Mouse (Mus musculus) neutrophil, adult 5-6 weeks (primary cell): Measurements from ENCODE around the gene Ugt1a5. TPM values are rescaled to one million over a fixed set of nuclear protein-coding genes. Genes with fewer than 3 reads are reported as not detected.
"Not testable (repeated sequence)": the region's sequence is repeated elsewhere in the genome, so short reads cannot be mapped to it uniquely, and the experiment has no call there.

Source experiments
- ATAC-seq: fragments of 151-379, 151-347 bp; 2 replicates; pipeline ENCODE4 v1.8.0; 2017; ENCODE audit warnings: mild to moderate bottlenecking, moderate TSS enrichment; ENCODE audit not compliant: insufficient number of reproducible peaks, poor library complexity, low FRiP score, severe bottlenecking; ENCODE audit errors: extremely low read depth
- total RNA-seq: library from RNA; stranded (forward); fragments of 200-1000 nt; gene quantifications from 2 replicates; pipeline ENCODE4 v1.2.3, GENCODE M21; 2017

The Ugt1a5 gene
- total RNA-seq, 1 experiment from 2014 or later, result 2.8 TPM

DNA sequence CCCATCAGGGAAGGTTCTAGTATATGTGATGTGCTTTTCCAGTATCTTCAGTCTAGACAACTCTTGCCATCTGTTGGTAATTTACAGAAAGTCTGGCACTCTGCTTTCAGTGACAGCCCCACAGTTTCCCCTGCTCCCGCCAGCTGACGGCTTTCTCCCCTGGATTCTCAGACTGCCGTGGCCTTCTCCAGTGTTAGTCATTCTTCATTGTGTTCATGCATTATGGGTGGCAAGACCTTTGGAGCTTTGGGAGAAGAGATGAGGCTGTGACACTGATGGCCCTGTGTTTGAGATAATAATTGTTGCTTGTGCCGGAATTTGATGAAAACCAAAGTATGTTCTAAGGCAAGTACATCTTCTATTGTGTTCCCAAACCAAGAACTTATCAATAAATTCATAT, 52.8 kb downstream of the Ugt1a5 start:
- no peak for ATAC-seq

DNA sequence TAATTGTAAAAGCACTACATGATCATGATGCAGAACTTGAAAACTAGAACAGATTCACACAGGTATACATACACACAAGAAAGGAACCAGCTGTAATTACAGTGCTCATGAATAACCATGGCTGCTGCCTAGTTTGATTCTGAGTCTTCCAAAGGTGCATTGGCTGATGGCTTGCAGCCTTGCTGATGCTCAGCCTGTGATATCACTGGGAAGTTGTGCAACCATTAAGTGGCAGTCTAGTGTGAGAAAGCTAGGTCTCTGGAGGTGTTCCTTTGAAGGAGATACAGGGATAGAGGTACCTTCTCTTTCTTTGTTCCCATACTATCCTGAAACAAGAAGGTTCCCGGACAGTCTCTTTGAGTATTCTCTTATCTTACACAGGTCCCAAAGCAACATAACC, 53.2 kb downstream of the Ugt1a5 start:
- no peak for ATAC-seq

DNA sequence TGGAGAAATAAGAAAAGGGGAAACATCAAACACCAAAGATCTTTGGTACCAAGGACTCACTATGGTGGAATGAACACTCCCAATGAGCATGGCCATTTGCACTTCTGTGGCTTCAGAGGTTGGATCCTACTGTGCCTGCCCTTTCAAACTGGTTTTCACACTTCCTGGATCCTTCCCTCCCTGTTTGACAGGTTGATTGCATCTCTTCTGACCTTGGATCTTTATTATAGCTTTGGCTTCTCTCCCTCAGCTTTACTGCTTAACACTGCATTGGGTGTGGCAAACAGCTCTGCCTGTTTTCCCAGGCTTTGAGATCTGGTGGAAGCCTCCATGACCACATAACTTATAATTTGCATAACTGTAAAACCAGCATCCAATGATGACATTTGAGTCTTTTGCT, 54.5 kb downstream of the Ugt1a5 start:
- no peak for ATAC-seq

DNA sequence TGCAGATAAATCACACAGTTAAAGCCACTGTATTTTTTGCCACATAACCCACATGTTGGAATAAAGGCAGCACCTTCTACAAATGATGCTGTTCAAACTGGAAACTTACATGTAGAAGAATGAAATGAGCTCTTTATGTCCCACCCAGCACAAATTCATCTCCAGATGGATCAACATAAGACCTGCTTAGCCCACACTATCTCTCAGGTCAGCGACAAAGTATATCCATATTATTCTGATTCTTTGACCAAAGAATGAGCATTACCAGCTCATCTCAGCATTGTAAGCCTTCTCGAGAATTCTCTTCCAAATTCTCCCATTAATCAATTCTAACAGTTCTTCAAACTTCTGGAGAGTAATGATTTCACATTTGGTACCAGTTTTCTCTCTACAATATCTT, 56.4 kb downstream of the Ugt1a5 start:
- ATAC-seq, result no peak

DNA sequence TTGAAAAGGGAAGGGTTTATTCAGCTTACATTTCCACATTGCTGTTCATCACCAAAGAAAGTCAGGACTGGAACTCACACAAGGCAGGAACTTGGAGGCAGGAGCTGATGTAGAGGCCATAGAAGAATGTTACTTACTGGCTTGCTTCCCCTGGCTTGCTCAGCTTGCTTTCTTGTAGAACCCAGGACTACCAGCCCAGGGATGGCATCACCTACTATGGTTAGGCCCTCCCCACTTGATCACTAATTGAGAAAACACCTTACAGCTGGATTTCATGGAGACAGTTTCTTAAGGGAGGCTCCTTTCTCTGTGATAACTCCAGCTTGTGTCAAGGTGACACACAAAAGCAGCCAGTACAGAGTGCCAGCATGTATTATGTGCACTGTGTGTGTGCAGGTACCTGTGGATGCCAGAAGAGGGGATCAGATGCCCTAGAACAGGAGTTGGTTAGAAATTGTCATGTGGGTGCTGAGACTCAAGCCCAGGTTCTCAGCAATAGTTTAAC, 57.3 kb downstream of the Ugt1a5 start:
- ATAC-seq, result not testable (repeated sequence)

DNA sequence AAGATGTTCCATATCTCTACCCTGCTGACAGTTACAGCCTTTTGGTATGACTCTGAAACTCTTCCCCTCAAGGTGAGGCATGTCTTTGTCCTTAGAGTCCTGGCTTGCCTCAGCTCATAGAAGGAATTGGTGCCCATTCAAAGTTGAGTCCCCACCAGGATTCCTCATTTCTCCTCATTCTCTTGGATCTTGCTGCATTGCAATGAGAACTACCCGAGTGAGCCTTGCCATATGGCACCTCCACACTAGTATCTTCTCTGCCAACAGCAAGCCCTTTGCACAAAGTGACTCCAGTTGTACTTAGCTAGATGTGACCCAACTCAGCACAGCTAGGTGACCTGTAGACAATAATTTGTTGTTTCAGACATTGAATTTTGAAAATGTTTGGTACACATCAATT, 57.8 kb downstream of the Ugt1a5 start:
- ATAC-seq, result no peak

DNA sequence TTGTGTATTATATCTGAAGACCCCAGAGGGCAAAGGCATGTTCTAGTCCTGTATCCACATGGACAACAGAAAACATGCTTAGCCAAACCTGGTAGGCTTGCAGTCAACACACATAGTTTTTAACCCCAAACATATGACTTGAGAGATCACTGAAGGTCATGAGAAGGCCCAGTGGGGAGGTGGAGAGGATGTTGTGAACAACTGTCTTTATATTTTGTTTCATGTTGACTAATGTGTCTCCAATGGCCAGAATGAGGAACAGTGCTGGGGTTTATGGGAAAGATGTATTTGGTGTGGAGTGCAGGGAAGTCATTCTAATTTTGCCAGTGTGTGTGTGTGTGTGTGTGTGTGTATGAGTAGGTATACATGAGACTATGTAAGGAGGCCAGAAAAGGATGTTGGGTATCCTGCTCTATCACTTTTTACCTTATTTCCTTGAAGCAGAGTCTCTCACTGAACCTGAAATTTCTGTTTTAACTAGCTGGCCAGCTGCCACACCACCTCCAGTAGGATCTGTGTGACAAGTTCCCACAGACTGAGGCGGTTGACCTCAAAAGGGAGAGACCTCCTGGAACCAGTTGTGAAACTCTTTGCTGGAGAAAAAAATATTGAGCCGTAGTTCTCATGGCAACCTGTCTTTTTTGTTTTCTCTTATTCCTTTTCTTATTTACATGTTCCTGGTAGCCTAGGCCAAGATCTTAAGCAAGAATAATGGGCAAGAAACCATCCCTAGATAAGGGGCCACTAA, 58.4 kb downstream of the Ugt1a5 start:
- no peak for ATAC-seq

DNA sequence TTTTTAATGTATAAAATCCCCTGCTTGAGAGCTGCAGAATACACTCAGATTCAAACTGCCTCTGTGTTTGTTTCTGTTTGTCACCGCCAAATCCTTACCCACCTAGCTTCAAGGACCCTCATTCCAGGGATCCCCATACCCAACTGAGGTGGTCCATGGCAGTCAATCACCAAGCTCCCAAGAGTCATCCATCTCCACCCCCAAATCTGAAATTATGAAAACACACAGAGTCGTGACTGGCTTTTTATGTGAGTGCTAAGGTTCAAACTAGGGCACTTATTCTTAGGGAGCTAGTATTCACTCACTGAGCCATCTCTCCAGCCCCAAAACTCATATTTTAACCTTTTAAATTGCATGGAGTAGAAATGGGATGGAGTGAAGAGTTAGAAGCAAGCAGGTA, 59.5 kb downstream of the Ugt1a5 start:
- not testable (repeated sequence) for ATAC-seq

DNA sequence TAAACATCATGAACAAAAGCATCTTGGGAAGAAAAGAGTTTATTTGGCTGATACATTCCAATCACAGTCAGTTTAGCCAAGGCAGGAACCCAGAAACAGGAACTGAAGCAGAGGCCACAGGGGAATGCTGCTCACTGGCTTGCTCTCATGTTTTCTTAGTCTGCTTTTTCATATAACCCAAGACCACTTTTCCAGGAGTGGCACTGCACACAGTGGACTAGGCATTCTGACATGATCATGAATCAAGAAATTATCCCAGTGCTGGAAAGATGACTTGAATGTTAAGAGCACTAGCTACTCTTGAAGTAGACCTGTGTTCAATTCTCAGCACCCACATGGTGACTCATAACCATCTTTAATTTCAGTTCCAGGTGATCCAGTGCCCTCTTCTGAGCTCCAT, 59.9 kb downstream of the Ugt1a5 start:
- ATAC-seq, result no peak

DNA sequence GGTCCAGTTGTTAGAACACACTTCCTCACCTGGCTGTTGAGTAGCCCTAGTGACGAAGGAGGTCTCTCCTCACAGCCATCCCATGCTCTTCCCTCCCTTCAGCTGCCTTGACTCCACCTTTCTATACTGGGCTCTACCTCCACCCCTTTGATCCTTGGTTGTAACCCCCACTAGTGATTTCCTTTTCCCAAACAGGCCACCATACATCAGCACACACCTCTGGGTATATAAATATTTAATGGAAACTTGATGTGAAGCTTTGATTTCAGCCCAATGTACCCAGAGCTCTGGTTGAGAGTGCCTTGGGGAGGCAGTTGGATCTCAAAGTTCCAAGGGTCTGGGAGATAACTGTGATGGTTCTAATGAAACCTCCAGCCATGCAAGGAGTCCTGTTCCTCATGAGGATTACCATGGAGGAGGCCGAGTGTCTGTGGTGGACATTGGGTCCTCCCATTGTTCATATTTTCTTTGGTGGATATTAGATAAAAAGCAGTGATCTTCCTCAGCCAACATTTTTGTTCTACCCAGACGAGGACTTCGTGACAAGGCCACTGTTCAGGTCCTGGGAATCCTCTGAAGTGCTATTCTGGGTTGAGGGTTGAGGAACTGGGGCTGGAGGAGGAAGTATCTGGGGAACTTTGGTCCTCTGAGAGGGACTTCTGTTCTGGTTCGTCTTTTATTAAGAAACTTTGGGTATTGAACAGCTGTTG, 61.0 kb downstream of the Ugt1a5 start, which contains the start of gene Mroh2a:
Gene Mroh2a, plus strand, starts transcription at position 317 of the 710 bp plus-strand sequence.
- peak; percentile 21 for ATAC-seq

DNA sequence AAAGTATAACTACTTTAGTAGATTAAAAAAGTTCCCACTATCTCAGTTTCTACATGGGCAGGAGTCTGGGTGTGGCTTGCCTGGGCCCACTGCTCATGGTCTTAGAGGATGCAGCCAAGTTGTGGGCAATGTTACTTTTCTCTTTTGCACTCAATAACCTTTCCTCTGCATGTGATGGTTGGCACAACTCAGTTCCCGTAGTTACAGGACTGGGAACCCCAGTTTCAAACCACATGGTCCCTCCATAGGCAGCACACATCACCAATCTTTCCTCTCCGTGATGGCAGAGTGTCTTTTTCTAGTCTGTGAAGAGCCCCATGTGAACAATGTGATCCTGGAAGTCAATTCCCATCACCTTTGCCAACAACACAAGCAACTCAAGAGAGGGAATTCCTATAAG, 61.7 kb downstream of the Ugt1a5 start:
- ATAC-seq, result no peak

DNA sequence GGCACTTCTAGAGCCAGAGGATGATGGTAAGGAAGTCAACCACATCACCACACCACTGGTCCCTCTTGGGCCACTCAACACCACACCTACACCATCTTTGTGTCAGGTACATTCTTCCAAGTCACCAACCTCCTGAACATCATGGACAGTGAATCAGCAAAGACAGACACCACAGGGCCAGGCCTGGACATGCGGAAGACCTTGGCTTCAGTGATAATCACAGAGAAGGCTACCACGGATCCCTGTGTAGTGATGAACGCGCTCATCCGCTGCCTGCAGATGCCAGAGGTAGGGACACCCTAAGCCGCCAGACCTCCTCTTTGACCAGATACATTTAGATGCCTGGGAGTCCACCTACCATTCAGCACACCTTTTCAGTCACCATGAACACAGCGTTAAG, 62.3 kb downstream of the Ugt1a5 start:
- ATAC-seq, result no peak

DNA sequence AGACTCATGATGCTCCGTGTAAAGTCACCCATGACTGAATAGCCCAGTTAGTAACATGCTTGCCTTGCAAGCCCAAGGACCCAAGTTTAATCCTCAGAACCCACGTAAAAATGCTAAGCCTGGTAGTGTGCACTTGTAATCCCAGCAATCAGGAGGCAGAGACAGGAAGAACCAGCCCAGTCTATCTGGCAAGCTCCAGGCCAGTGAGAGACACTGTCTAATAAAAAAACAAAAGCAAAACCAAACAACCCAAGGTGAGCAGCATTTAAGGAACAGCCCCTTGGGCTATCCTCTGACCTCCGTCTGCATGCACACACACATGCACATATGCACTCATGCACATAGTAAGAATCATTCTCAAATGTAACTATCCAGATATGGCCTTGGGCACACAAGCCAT, 63.8 kb downstream of the Ugt1a5 start:
- ATAC-seq, result no peak

DNA sequence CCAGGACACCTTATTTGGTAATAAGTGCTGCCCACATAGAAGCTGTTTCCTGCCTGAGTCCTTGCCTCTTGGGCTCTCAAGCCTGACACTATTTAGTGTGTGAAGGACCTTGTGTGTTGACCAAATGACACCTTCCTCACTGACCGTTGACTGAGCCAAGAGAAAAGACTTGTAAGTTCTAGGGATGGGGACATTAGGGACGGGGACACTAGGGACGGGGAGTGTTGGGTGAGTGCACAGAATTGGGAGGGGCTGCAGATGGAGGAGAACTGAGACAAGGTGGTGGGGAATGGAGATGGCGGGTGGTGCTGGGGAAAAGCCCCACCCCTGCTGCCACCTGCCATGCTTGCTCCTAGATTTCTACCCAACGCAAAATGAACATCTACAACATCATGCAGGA, 64.2 kb downstream of the Ugt1a5 start:
- ATAC-seq, result no peak

DNA sequence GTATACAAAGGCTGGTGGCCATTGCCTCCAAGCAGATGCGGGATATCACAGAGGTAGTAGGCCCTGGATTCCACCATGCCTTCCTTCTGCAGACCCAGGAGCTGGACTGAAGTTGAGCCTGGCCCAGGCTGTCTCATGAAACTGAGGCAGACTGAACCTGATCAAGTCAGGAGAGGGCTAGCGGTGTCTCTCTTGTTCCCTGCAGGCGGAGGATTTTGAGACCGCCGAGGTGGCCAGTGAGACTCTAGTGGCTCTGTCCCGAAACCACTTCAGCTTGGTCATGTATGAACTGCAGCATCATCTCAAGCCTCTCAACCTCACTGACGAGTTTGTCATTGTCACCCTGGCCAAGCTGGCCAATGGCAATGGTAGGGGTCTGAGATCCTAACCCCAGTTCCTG, 64.6 kb downstream of the Ugt1a5 start:
- no peak for ATAC-seq

DNA sequence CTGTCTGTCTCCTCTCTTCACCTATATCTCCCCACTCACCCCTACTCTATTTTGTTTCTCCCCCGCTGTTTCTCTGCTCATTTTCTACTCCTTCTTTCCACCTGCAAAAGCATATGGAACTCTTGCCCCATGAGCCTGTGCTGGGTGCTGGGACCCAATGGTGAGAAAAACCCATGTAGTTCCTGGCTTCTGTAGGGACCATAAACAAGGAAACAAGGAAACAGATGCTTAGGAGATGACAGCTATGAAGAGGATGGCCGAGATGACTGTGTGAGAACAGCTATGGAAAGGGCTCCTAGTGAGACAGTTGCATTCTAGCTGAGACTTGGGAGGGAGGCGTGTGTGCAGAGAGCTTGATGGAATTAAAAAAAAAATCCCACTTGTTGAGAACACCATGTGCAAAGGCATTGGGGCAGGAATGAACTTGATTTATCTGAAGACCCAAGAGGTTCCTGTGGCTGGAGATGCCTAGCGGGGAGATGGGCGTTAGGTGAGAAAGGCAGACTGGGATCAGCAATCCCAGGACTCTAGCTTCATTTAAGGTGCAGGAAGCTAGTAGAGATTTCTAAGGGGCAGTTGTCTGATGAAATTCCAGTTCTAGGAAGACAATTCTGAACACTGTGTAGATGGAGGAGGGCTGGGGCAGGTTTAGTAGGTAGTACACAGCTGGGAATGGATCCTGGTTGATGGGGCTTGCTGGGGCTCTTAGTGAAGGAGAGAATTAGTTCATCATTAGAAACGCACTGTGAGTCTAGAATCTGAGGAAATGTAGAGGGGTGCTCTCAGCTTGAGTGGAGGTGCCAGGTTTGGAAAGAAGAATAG, 65.4 kb downstream of the Ugt1a5 start:
- no peak for ATAC-seq

DNA sequence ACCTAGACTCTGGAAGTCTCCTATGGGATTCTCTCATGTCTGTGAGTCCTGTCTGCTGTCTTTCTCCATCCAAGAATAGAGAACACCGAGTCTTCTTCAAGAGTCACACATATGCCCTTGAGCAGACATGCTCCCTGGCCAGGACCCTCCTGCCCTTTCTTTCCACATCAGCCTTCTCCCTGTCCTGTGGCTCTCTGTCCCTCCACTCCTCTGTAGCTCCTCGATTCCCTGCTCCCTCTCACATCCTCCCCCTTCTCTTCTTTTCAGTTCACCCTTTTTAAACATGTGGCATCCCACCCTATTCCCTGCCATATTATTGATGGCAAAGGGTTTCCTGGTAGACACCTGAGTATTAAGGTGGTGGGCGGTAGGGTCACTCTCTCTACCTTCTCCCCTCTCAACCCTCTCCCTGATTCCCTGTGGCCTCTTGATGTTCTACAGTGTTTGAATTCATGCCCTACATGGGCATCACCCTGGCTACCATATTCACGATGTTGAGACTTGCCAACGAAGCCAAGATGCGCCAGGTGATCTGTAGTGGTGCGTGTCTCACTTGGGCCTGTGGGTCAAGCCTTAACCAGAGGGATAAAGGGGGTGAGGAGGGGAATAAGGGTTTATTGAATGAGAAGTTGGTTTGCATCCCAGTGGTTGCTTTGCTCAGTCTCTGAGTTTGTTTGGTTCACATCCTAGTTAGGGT, 66.1 kb downstream of the Ugt1a5 start:
- no peak for ATAC-seq

DNA sequence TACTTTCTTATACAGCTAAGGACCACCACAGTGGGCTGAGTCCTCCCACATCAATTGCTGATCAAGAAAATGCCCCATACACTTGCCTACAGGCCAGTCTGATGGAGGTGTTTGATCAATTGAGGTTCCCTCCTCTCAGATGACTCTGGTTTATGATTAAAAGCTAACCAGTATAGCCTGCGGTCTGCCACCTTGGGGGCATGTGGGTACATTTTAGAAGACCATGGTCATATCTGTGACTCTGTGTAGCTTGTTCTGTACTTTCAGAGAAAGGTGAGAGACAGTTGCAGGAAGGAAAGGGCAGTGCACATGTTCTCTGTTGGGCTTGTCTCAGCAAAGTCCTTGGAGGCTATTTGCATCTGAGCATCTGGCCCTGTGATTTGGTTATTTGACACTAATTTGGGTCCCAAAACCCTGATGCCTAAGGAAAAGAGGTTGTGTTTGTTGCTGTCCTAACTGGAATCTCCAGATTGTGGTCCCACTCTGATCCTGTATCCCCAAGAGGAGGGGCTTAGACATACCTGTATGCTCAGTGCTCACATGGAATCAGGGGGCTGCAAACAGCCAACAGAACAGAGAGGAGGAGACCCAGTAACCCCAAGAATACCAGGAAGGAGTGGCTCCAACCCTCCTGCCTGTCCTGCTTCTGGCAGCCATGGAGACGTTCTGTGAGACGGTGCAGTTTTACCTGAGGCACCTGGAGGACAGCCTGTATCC, 67.0 kb downstream of the Ugt1a5 start:
- ATAC-seq, result no peak
